Mouse (Mus musculus): ENCODE measurements at regions not wholly inside any gene's neighbourhood (a gene's known extent, or its start where the extent isn't known, plus 50 kb on each side); places are given as distances from the start of the nearest gene placed in this dataset.

- Histone ChIP-seq H3K4me3 (no peak overlapping the region), H3K27ac (no peak overlapping the region)
- no peak for TF ChIP-seq CTCF (IDR thresholded peaks at IDR 0.05)
- no peak for DNase-seq
- intact Hi-C loops (cut with DNase I) = no loop called here
Measured at GRCm38 (mm10) chr1:72108678-72109077, 103.4 kb downstream of the Mreg start.

- intact Hi-C loops (cut with DNase I) = no loop called here
- Histone ChIP-seq H3K27ac (no peak overlapping the region), H3K4me3 (no peak overlapping the region)
- DNase-seq = no peak
- no peak for TF ChIP-seq CTCF (IDR thresholded peaks at IDR 0.05)
Measured at GRCm38 (mm10) chr1:72107125-72107524, 105.0 kb downstream of the Mreg start.

- intact Hi-C loops (cut with DNase I) = no loop called here
- no peak for DNase-seq
- H3K4me3 ChIP-seq = no peak overlapping the region
- H3K27ac ChIP-seq = no peak overlapping the region
- TF ChIP-seq CTCF (IDR thresholded peaks at IDR 0.05) = no peak
Measured at GRCm38 (mm10) chr1:72106655-72107054, 105.5 kb downstream of the Mreg start.

GRCm38 (mm10) chr1:72105435-72106057, 106.6 kb downstream of the Mreg start:
- TF ChIP-seq CTCF (IDR thresholded peaks at IDR 0.05) = no peak
- intact Hi-C loops (cut with DNase I) = no loop called here
- Histone ChIP-seq H3K4me3 (no peak overlapping the region), H3K27ac (no peak overlapping the region)
- no peak for DNase-seq

GRCm38 (mm10) chr1:72103962-72104361, 108.1 kb downstream of the Mreg start:
- intact Hi-C loops (cut with DNase I) = no loop called here
- no peak for DNase-seq
- no peak for TF ChIP-seq CTCF (IDR thresholded peaks at IDR 0.05)

GRCm38 (mm10) chr1:72103387-72103786, 108.7 kb downstream of the Mreg start:
- intact Hi-C loops (cut with DNase I) = no loop called here
- DNase-seq = no peak
- no peak overlapping the region for H3K27ac ChIP-seq
- TF ChIP-seq CTCF (IDR thresholded peaks at IDR 0.05) = no peak
- H3K4me3 ChIP-seq = no peak overlapping the region

More at GRCm38 (mm10) chr1:72103962-72104361, 108.1 kb downstream of the Mreg start:
- Histone ChIP-seq H3K4me3 (no peak overlapping the region), H3K27ac (no peak overlapping the region)

GRCm38 (mm10) chr1:72099447-72099846, 112.7 kb downstream of the Mreg start:
- Histone ChIP-seq H3K27ac (no peak overlapping the region), H3K4me3 (no peak overlapping the region)
- intact Hi-C loops (cut with DNase I) = no loop called here
- DNase-seq = no peak
- TF ChIP-seq CTCF (IDR thresholded peaks at IDR 0.05) = no peak

- no peak overlapping the region for H3K27ac ChIP-seq
- TF ChIP-seq CTCF (IDR thresholded peaks at IDR 0.05) = no peak
- no peak for DNase-seq
- no peak overlapping the region for H3K4me3 ChIP-seq
- intact Hi-C loops (cut with DNase I) = no loop called here
Measured at GRCm38 (mm10) chr1:72091344-72091743, 120.8 kb downstream of the Mreg start.

- no peak overlapping the region for H3K27ac ChIP-seq
- DNase-seq = no peak
- intact Hi-C loops (cut with DNase I) = no loop called here
- TF ChIP-seq CTCF (IDR thresholded peaks at IDR 0.05) = no peak
- no peak overlapping the region for H3K4me3 ChIP-seq
Measured at GRCm38 (mm10) chr1:72085661-72086060, 126.4 kb downstream of the Mreg start.

- TF ChIP-seq CTCF (IDR thresholded peaks at IDR 0.05) = no peak
- Histone ChIP-seq H3K4me3 (no peak overlapping the region), H3K27ac (no peak overlapping the region)
- DNase-seq = no peak
- intact Hi-C loops (cut with DNase I) = no loop called here
Measured at GRCm38 (mm10) chr1:72084219-72084618, 127.9 kb downstream of the Mreg start.

GRCm38 (mm10) chr1:72082366-72082765, 129.7 kb downstream of the Mreg start:
- intact Hi-C loops (cut with DNase I) = no loop called here
- no peak for TF ChIP-seq CTCF (IDR thresholded peaks at IDR 0.05)
- Histone ChIP-seq H3K27ac (no peak overlapping the region), H3K4me3 (no peak overlapping the region)
- no peak for DNase-seq

- no peak for DNase-seq
- intact Hi-C loops (cut with DNase I) = no loop called here
- TF ChIP-seq CTCF (IDR thresholded peaks at IDR 0.05) = no peak
Measured at GRCm38 (mm10) chr1:72081811-72082210, 130.3 kb downstream of the Mreg start.

GRCm38 (mm10) chr1:72078926-72079550, 133.1 kb downstream of the Mreg start:
- no peak overlapping the region for H3K27ac ChIP-seq
- TF ChIP-seq CTCF (IDR thresholded peaks at IDR 0.05) = no peak
- DNase-seq = no peak
- intact Hi-C loops (cut with DNase I) = no loop called here
- H3K4me3 ChIP-seq = no peak overlapping the region

More at GRCm38 (mm10) chr1:72081811-72082210, 130.3 kb downstream of the Mreg start:
- Histone ChIP-seq H3K4me3 (no peak overlapping the region), H3K27ac (no peak overlapping the region)

GRCm38 (mm10) chr1:72076341-72076740, 135.8 kb downstream of the Mreg start:
- Histone ChIP-seq H3K4me3 (no peak overlapping the region), H3K27ac (no peak overlapping the region)
- no peak for TF ChIP-seq CTCF (IDR thresholded peaks at IDR 0.05)
- DNase-seq = no peak
- intact Hi-C loops (cut with DNase I) = no loop called here
